Mouse (Mus musculus): ENCODE measurements around the gene Bcl6b.
A peak's percentile ranks its signal among the peaks of the same experiment; 100 is the strongest.

Bcl6b gene

DNA sequence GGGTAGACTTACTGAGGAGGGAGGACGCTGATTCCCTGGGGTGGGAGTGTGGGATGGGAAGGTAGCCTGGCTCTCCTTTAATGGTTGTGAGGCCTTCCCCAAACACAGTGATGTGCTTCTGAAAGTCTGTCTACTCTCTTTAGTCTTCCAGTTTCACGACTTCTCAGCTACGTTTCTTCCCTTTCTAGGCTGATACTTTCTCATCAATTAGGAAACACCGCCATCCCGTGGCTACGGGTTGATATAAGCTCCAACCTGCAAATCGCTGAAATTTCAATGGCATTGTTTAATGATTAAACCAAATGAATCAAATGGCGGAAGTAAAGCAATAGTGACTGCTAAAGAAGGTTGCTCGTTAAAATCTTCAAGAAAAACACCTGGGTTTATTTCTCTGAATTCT, 16.7 kb downstream of the Bcl6b start:
- DNase-seq (ENCODE audit: low spot score) = peak; percentile 78

DNA sequence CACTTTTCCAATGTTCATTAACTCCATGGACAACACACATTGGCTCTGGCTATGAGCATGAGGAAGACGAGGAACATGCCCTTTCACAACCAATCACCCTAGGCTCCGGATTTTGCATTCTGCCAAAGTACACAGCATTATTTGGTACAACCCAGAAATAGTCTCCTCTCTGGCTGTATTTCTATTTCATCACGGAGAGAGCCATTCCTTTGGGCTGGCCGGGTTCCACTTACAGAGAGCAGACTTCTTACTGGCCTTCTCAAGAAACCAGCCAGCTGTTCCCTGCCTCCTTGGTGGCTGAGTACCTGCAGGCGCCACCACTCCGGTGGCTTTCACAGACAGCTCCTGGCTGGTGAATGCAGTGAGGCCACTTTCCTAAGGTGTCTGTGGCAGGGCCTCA, 17.2 kb downstream of the Bcl6b start, which contains the start of gene Slc16a11:
Gene Slc16a11, plus strand, starts transcription at position 330 of the 400 bp plus-strand sequence.
- DNase-seq (ENCODE audit: low spot score) = no peak

DNA sequence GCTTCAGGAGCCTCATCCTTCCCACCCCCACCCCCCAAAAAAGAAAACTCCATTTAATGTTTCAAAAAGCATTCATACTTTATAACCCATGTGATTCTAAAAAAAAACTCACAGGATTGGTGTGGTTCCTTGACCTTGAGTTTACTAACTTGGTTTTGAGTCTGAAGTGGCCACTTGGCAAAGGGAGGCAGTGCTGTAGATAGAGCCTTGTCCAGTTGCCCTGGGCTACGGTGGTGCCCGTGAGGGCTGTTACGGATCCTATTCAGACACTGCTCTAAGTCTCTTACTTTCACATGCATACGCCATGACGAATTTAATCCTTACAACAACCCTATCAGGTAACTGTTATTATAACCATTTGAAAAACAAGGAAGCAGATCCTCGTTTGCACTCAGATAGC, 17.6 kb downstream of the Bcl6b start:
- DNase-seq (ENCODE audit: low spot score) = no peak

DNA sequence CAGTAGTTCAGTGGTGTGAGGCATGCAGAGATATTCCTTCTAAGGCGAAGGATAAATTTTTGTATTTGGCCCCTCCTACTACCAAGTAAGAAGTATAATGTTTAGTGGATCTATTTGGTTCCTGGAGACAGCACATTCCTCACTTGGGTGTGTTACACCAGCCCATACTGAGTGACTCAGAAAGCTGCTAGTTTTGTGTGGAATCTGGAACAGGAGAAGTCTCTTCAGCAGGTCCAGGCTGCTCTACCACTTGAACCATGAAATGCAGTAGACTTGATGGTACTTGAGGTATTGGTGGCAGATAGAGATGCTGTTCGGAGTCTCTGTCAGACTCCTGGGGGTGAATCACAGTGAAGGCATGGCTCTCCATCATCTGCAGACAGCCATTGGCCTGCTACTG, 18.9 kb downstream of the Bcl6b start:
- no peak for DNase-seq (ENCODE audit: low spot score)

GRCm38 (mm10) chr11:70208778-70209388, 20.7 kb downstream of the Bcl6b start:
- no peak for DNase-seq (ENCODE audit: low spot score)

GRCm38 (mm10) chr11:70207283-70207682, 22.3 kb downstream of the Bcl6b start:
- no peak for DNase-seq (ENCODE audit: low spot score)

- no peak for DNase-seq (ENCODE audit: low spot score)
Measured at GRCm38 (mm10) chr11:70206801-70207200, 22.8 kb downstream of the Bcl6b start.

DNA sequence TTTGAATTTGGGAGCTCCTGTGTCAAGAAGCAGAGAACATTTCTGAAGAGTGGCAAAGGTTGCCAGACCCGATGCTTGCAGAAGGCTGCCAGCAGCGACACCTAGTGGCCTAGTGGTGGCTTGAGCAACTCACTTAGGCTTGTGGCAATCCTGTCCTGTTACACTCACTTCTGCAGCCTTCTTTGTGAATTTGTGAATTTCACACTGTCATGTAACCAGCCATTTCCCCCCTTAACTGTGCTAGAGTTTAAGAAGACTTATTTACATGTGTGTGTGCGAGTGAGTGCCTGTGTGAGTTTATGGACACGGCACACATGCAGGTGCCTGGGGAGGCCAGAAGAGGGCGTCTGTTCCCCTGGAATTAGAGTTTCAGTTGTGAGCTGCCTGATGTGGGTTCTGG, 27.9 kb downstream of the Bcl6b start:
- DNase-seq (ENCODE audit: low spot score) = peak; percentile 80

GRCm38 (mm10) chr11:70200036-70200608, 29.5 kb downstream of the Bcl6b start:
- DNase-seq (ENCODE audit: low spot score) = no peak

- no peak for DNase-seq (ENCODE audit: low spot score)
Measured at GRCm38 (mm10) chr11:70199107-70199506, 30.5 kb downstream of the Bcl6b start.

- DNase-seq (ENCODE audit: low spot score) = no peak
Measured at GRCm38 (mm10) chr11:70198332-70198731, 31.3 kb downstream of the Bcl6b start.

- DNase-seq (ENCODE audit: low spot score) = no peak
Measured at GRCm38 (mm10) chr11:70193354-70194285, 36.0 kb downstream of the Bcl6b start.

DNA sequence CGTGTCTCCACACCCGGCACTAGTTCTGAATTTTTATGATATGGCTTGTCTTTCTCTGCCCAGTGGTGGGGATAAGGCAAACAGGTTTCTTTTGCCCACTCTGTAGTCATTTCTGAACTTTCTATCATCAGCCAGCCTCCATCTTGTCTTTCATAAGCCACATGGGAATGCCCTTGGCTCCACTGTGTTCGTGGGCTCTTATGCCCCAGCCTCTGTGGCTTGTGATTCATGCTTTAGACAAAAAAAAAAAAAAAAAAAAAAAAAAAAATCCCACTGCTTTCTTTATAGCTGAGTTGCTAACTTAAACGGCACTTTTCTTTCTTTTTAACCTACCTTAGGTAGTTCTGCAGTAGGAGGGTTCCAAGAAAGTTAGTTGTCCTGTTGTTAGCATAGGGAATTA, 37.4 kb downstream of the Bcl6b start:
- DNase-seq (ENCODE audit: low spot score) = no peak

GRCm38 (mm10) chr11:70191188-70191587, 38.4 kb downstream of the Bcl6b start:
- no peak for DNase-seq (ENCODE audit: low spot score)

- peak; percentile 14 for DNase-seq (ENCODE audit: low spot score)
Measured at GRCm38 (mm10) chr11:70189319-70190134, 40.1 kb downstream of the Bcl6b start.

- DNase-seq (ENCODE audit: low spot score) = no peak
Measured at GRCm38 (mm10) chr11:70185120-70185519, 44.5 kb downstream of the Bcl6b start.

GRCm38 (mm10) chr11:70180496-70180895, 49.1 kb downstream of the Bcl6b start:
- no peak for DNase-seq (ENCODE audit: low spot score)

DNA sequence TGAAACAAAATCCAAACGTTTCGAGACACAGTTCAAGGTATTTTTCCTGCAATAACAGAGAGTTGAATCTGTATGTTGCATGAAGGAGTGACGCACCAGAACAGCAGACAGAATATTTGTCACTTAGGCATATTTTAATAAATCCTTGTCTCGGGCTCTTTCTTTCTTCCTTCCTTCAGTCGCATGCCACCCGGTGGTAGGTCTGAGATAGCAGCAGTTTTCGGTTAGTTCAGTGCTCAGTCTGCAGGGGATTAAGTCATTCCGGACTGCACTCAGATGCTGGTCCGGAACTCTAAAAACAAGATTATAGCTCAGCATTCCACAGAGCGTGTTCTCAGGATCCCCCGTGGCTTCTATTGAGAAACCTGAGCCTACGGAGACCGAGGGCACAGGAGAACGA, 50.2 kb downstream of the Bcl6b start:
- DNase-seq (ENCODE audit: low spot score) = peak; percentile 25

GRCm38 (mm10) chr11:70178756-70179155, 50.8 kb downstream of the Bcl6b start:
- no peak for DNase-seq (ENCODE audit: low spot score)

GRCm38 (mm10) chr11:70178311-70178710, 51.3 kb downstream of the Bcl6b start:
- no peak for DNase-seq (ENCODE audit: low spot score)

- DNase-seq (ENCODE audit: low spot score) = no peak
Measured at GRCm38 (mm10) chr11:70177647-70178046, 52.0 kb downstream of the Bcl6b start.

- DNase-seq (ENCODE audit: low spot score) = no peak
Measured at GRCm38 (mm10) chr11:70174491-70174890, 55.1 kb downstream of the Bcl6b start.
